Mouse (Mus musculus) layer of hippocampus, adult 11-12 months (tissue): ENCODE measurements at regions not wholly inside any gene's neighbourhood (a gene's known extent, or its start where the extent isn't known, plus 50 kb on each side); places are given as distances from the start of the nearest gene placed in this dataset.
A peak's percentile ranks its signal among the peaks of the same experiment; 100 is the strongest.

Experiments
- DNase-seq: peaks from one replicate; pipeline ENCODE4 v3.0.0; 2022; ENCODE audit warnings: low spot score

DNA sequence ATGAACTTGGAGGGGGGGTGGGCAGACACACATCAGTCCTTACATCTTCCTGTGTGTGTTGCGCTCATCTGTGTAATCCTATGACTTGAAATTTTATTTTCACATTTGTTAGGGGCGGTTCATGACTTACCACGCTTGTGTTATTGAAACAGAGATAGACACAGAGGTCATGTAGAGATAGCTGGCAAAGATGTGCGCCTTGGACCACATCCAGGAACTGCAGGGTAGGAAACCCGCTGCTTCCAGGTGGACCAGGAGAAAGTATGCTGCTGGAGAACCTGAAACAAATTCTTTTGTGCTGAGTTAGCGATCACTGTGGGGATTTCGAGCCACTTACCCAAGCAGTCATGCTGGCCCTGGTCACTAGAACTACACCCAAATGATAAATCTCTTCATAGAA, 89.1 kb downstream of the Kcnj2 start:
- no peak for DNase-seq

DNA sequence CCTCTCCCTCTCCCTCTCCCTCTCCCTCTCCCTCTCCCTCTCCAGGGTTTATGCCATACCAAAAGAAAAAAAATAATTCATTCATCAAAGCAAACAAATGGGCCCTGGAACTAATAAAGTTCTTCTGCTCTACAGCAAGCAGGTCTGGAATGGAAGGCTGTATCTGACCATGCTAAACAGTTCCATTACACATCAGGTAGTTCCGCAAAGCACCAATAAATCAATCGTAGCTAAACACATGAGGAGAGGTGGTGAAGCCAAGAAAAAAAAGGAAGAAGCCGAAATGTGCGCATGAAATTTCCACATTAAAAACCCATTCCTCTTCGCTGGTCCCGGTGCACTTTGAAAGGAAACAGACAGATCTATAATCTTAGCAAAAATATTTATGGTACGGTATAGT, 89.8 kb downstream of the Kcnj2 start:
- no peak for DNase-seq

DNA sequence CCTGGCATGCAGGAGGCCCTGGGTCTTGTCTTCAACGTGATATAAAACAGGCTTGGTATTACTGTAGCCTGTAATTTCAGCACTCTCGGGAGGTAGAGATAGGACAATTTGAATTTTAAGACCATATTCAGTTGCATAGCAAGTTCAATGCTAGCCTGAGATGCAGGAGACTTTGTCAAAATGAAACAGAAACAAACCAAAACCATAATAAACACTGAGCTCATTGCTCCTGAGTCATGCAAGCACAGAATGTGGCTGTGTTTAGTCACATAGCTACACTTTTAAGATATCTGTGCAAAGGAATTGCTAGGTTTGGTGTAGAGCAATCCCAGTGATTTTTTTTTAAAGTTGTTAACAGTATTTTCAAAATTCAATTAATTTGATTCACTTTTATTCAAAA, 93.3 kb downstream of the Kcnj2 start:
- DNase-seq: no peak

DNA sequence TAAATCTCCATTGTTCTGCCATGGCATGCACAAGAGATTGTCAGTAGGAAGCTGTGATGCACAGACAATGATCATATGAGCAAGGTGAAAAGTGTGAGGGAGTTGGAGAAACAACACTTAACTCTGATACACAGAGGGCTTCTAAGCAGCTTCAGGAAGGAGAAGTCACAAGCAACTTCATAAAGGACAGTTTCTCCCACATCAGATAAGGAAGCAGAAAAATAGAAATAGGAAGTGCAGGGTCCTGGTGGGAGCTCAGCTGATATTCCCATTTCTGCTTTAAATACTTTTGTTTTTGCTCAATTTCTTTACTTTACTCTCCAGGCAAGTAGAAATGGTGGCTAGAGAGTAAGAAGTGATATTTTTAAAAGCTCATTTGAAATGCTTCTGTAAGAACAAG, 98.9 kb downstream of the Kcnj2 start:
- DNase-seq: no peak

DNA sequence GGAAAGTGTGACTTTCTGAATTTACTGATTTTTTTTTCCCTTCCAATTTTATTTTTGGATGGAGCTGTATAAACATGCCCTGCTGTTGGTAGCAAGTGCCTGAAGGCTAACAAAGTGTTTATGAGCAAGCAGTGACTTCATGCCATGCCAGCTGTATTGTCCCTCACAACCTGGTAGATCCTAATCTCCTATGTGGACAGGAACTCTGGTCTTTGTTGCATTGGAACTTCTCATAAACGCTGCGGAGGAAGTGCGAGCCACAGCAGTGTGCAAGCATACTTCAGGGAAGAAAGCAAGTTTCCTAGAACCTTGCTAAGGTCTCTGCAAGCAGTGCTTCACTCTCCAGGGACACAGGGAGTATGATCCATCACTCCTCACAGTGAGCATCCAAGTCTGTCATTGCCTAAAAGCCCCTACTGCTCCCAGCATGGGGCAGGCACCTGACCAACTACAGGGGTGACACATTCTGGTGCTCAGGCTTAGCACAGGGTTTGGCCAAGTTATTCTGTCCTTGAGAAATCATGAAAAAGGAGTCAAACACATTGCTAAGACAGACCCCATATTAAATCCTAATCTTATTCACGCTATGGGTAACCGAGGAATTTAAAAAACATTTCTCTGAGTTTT, 104.3 kb downstream of the Kcnj2 start:
- no peak for DNase-seq

DNA sequence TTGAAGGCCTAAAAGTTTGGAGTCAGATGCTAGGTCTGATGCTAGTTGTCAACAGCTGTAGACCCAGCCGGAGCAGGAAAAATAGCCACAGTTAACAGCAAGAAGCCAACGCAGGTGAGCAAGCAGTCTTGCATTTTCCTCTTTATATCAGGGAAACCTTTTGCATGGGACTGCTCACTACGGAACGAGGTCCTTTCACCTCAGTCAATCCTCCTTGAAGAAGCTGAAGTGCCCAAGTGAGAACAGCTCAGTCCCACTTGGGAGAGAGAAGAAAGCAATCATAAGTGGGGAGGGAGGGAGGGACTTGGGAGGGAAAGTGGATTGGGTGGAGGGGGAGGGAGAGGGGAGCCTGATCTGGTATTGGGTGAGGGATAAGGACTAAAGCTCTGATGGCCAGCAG, 107.6 kb downstream of the Kcnj2 start:
- no peak for DNase-seq

DNA sequence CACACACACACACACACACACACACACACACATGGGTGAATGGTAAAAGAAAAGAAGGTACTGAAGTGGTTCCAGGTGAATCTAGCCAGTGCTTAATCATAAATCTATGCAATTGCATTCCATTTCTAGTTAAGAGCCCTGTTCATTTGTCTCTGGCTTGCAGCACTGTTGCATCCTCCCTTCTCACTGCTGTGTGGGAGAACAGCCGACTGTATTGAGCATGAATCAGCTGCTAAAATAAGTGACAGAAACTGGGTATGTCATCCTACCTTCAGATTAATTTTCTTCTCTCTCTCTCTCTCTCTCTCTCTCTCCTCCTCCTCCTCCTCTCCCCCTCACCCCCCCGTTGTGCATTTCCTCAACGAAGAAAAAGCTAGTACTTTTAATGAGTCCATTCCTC, 109.6 kb downstream of the Kcnj2 start:
- DNase-seq: peak; percentile 22

DNA sequence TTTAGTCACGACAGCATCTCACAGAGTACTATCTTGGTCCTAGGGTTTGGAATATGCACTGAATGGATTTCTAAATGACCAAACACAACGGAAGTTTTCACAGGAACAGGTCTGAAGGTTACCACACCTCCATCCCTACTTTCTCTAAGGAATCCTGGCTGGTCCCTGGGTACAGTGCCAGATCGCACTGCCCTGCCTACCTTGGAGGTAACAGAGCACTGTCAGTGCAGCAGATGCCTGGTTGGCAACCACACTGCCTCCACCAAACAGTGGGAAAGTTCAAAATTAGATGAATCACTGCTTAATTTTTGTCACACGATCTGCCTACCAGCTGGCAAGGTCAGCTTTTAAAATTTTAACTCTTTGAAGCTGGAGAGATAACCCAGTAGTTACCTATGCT, 111.6 kb downstream of the Kcnj2 start:
- DNase-seq: no peak

DNA sequence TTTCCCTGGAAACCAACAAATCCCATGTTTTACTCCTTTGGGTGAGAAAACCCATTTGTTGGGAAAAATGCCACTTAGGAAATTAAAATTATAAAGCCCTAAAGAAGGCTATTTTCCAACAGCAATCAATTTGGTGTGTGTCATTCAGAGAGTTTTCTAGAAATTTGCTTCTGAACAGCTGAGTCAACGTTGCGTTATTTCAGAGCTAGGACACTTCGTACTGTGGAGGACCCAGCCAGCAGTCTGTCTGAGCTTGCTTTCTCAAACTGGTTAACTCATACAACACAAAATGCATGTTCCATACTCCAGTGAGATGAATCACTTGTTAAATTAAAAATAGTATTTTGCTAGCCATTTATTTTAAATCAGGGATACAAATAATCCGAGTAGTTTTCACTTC, 131.5 kb downstream of the Kcnj2 start:
- peak; percentile 42 for DNase-seq

DNA sequence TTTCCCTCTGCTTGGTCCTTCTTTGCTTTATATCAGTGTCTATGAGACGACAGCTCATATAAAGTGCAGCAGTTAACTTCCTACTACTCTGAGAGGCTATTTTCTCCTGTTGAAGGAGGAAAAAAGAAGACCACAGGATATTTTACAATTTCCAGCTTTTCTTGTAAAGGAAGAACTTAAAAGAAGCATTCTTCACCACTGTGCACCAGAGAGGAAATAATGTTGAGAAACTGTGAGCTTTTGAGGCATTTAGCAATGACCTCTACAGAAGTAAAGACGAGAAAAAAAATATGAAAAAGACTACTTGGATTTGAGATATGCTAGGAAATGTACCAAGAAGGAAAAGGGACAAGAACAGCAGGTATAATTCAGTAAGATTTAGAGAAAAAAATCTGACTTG, 134.5 kb downstream of the Kcnj2 start:
- no peak for DNase-seq

DNA sequence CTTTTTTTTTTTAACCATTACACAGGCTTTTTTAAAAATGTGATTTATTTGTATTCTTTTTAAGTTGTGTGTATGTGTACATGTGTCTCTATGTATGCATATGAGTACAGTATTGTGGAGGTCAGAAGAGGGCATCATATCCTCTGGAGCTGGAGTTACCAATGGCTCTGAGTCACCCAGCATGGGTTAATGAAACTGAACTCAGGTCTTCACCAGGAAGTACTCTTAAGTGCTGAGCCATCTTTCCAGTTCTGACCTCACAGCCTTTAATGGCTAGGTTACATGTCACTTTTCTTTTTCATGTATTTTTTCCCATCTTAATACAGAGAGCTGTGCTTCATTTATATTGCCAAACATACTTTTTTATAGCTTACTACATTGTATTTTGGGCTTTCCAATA, 136.8 kb downstream of the Kcnj2 start:
- no peak for DNase-seq

DNA sequence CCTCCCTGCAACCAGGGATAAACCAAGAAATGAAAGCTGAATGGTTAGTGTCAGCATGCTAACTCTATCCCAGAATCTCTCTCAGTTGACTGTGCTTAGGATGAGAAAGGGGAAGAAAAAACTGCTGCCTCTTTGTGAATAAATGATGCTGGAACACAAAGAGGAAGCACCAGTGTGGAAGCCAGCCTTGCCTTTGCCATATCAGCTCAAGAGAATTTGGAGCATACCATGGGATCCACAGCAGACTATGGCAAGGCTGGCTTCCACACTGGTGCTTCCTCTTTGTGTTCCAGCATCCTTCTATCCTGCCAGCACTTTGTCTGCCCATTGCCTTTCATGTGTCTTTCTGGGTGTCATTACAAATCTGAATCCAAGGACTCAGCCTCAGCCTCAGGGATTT, 144.6 kb downstream of the Kcnj2 start:
- no peak for DNase-seq

DNA sequence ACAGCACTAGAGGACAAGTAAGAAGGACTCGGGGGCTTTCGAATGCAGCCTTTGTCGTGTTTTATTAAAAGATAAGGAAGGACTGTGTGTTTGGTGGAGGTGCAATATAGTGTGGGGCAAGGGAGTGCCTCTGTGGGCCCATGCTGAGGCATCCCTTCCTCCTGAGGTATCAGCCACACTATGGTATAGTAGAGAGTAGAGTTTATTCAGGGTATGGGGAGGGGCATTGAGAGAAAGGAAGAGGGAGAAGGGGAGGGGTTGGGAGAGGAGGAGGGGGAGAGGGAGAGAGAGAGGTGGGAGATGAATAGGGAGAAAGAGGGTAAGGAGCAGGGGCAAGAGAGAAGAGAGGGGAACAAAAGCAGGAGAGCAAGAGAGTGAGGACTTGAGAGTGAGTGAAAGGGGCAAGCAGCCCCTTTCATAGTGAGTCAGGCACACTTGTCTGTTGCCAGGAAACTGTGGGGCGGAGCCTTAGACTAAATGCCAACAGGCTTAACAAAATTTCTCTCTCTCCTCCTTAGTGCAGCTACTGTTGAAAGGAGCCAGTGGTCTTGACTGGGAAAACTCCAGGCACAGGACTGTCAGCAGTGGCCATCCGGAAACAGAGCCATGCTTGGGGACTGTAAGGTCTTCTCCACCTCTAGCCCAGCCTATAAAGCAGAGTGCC, 146.2 kb downstream of the Kcnj2 start:
- no peak for DNase-seq

DNA sequence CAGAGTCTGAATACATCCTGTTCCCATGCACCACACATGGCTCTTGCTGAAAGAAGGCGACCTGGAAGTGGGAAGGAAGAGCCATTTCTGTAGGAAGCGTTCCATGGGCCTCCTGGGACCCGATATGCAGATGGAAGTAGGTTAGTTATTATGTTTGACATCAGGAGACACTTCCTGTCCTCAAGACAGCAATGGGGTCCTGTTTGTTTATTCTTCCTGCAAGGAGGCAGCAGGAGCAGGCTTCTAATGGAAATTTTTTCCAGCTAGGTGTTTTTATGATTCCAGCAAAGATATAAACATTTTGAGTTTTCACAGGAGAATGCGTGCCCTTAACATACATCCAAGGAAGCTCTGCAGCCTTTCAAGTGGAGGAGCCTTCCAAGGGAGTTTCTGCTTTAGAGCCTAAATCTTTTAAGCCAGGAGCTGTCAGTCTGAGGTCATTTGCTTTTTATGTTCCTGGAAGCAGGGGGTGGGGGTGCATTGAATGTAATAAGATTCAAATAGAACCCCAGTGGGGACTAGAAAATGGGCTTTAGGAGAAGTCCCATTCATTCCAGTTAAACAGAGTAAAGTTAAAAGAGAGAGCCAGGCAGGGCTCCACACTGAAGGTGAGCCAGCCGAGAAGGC, 146.9 kb downstream of the Kcnj2 start:
- DNase-seq: no peak

DNA sequence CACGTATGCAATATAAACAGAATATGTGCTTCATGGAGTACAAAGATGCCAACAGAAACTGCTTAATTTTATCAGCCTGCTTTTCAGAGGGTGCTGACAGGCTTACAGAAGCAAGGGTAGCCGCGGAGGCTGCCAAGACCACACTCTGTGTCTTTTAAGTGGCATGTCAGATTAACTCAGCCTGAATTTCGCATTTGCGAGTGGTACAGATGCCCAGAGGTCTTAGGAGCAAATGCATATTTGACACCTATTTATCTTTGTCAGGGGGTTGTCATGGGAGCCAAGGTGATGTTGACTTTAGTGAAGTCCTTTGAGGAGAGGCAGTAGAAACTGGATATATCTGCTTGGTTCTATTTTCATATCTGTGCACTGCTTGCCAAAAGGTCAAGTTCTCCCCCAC, 149.0 kb downstream of the Kcnj2 start:
- DNase-seq: no peak

DNA sequence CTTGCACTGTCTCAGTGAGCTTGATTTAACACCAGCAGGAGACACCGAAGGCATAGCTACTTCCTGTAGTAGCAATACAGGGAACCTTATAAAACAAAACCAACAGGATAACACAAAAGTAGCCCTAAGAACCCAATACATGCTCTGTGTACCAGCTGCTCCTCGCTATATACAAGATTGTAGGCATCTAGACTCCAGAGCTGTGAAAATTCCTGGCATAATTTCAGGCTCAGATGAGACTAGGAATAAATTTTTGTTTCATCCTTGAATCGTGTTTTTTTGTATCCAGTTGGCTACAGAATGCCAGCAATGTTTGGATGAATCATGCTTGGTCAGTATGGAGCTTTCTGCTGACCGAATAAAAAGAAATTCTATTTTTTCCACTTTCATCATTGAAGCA, 157.9 kb downstream of the Kcnj2 start:
- no peak for DNase-seq

DNA sequence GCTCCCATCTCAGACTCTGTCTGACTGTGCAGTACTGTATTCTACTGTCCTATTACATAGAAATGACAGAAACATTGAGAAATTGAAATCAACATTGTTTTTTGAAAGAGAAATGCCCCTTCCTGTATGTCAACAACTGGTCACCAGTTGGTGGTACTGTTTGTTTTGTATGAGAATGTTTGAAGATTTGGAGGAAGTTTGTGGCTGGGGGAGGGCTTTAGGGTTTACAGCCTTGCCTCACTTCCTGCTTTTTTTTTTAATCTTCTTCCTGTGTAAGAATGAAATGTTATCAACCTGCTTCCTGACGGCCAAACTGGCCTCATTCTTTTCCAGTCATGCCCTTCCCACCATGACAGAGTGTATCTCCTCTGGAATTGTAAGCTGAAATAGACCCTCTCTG, 161.3 kb downstream of the Kcnj2 start:
- no peak for DNase-seq

DNA sequence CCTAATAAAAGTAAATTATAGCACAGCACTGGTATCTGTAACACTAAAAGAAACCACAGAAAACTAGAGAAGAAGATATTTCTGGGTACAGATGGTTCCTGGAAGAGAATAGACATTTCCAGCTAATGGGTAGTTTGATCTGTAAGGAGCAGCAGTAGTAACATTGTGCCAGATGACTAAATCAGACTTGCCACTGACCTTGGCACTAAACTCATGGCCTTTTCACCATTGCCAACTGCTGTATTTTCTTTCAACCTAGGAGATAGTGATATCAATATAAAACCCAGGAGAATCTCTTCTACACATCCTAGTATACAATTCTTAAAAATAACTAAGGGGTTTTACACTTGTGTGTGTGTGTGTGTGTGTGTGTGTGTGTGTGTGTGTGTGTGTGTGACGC, 170.8 kb downstream of the Kcnj2 start:
- no peak for DNase-seq

DNA sequence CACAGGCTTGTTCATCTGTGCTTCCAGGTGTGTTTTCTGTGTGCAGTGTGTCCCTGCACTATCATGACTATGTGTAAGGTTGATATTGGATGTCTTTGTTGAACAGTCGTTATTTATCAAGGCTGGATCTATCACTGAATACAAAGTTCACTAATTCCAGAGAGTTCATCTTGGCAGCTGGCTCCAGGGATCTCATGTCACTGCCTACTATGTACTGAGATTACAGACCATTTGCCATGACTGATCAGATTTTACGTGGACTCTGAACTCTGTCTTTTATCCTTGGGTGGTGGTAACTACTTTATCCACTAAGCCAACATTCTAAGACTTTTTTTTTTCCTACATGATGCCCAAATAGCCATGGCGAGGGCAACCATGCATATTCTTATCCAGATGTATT, 173.8 kb downstream of the Kcnj2 start:
- DNase-seq: no peak

DNA sequence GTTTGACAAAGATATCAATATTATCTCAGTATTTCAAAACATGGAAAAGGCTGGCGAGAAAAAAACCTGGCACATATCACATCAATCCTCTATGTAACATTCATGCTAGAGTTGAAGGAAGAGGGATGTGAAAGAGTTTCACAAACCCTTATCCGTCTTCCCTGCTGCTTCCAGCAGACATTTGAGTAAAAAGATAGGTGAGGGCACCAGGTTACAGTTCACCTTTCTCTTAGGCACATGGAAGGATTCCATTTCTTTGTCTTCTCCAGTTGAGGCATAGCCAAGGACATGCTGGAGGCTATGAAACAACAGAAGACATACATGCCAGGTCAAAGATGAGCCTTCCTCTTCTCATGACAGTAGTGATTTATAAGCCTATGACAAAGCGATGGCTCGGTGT, 186.3 kb downstream of the Kcnj2 start:
- DNase-seq: no peak

DNA sequence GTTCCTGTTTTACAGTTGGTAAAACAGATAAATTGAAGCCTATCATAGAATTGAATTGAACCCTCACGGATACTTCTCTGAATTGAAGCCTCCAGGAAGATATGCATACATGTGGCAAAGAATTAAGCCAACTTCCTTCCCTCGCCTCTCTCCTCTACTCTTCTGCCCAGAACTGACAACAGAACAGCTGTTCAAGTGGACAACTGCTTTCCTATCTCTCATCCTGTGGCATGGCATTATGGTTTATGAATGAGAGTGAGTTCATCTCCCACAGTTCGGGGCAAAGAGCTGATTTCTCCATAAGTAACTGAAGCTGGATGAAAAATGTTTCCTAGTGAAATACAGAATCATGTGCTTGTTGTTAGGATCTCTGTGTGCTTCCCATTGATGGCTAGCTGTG, 190.6 kb downstream of the Kcnj2 start:
- DNase-seq: no peak

DNA sequence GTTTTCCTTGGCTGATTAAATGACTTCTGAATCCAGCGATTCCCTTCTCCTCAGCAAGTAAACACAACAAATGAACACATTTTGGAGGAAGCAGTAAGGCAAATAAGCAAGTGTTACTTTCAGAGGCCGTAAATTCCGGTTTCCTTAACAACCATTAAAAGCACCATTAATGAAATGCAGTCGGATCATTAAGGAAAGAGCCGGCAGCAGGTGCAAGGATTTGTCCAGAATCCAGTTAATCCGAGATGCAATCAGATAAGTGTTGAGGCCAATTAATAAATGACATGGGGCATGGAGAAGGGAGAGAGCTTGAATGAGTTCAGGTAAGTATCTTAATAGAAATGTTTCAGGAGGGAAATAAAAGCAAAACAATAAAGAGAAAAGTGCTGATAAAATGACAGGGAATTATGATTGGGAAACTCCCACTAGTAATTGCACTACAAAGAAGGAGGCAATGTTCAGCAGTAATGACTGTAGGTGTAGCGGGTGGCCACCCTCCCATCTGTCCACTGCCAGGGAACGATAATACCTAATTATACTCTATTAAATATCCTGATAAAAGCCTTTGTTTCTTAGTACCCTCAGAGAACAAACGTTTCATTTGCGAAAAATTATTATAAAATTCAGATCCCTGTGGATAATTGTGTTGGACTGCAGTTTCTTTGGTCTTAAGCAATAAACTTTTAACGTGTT, 194.9 kb downstream of the Kcnj2 start:
- DNase-seq: no peak

DNA sequence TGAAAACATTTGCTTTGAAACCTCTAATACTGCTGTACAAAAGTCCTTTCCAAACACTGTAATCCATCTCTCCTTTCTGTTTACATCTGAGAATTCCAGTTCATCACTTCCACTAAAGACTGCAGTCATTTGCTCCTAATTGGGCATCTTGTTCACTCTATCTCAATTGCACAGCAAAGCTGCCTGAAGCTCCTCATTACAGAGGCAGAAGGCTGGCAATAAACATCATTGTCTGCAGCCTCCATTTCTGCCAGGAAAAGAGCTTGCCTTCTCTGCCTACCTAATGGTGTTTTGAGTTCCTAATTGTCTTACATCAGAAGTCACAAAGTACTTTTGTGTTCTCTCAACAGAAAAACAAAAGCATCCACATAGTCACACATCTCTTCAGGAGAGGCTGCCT, 207.7 kb downstream of the Kcnj2 start:
- no peak for DNase-seq
